Mouse (Mus musculus) lung, embryonic 14.5 days (tissue): ENCODE measurements at regions not wholly inside any gene's neighbourhood (a gene's known extent, or its start where the extent isn't known, plus 50 kb on each side); places are given as distances from the start of the nearest gene placed in this dataset.
"Not testable (repeated sequence)": the region's sequence is repeated elsewhere in the genome, so short reads cannot be mapped to it uniquely, and the experiment has no call there.

Experiments used
- ATAC-seq: fragments of 200-750 bp; cut with Nextera tagmentation; 2 replicates; pipeline ENCODE4 v1.8.0; 2017; ENCODE audit warnings: mild to moderate bottlenecking, moderate TSS enrichment, moderate library complexity; ENCODE audit not compliant: insufficient read depth
- DNase-seq: peaks from one replicate; pipeline ENCODE4 v3.0.0-alpha.2; 2015
- H3K27ac ChIP-seq: fragments of 300-500 bp; sonication (generic); 2 replicates; pipeline ENCODE4 v1.5.1; 2014; ENCODE audit warnings: low read depth, mild to moderate bottlenecking, moderate library complexity
- H3K27me3 ChIP-seq: fragments of 300-500 bp; sonication (generic); 2 replicates; pipeline ENCODE4 v1.6.1; 2014; ENCODE audit warnings: low read length, control low read depth; ENCODE audit not compliant: insufficient read depth
- H3K36me3 ChIP-seq: fragments of 300-500 bp; sonication (generic); 2 replicates; pipeline ENCODE4 v1.6.1; 2014; ENCODE audit warnings: control low read depth; ENCODE audit not compliant: insufficient read depth
- H3K4me1 ChIP-seq: fragments of 300-500 bp; sonication (generic); 2 replicates; pipeline ENCODE4 v1.6.1; 2014; ENCODE audit warnings: antibody characterized with exemption, control low read depth; ENCODE audit not compliant: insufficient read depth
- H3K4me2 ChIP-seq: fragments of 300-500 bp; sonication (generic); 2 replicates; pipeline ENCODE4 v1.6.1; 2014; ENCODE audit warnings: mild to moderate bottlenecking
- H3K4me3 ChIP-seq: fragments of 300-500 bp; sonication (generic); 2 replicates; pipeline ENCODE4 v1.5.1; 2014; ENCODE audit warnings: low read depth, low read length
- H3K9ac ChIP-seq: fragments of 300-500 bp; sonication (generic); 2 replicates; pipeline ENCODE4 v1.6.1; 2014
- H3K9me3 ChIP-seq: fragments of 300-500 bp; sonication (generic); 2 replicates; pipeline ENCODE4 v1.6.1; 2016; ENCODE audit warnings: low read depth, low read length, control low read depth
- CTCF ChIP-seq: IDR thresholded peaks from 2 replicates; pipeline ENCODE4 v1.5.1; 2016; ENCODE audit warnings: antibody characterized with exemption, low read depth
- WGBS: fragments of 180-500 bp; shearing (Covaris S2); extraction: QIAGEN DNeasy Blood & Tissue Kit; methylation state at CpG from one replicate; pipeline ENCODE4 v1.1.7; 2014; 5-methylcytosine and 5-hydroxymethylcytosine counted together

DNA sequence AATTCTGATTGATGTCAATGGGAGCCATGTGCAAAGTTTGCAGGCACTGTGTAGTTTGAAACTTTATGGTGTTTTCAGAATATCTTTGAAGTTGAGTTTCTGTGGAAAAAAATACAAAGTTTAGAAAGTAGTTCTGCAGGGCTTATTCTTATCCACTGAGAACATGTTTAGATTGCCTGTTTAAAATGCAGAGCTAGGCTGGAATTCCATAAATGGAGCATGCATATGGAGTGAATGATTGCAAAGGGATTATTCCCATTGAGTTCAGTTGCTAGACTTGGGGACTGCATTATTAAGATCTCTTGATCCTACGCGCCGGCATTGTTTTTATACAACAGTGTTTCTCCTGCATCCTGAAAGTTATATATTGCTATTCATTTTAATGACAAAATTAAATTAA lies 397.8 kb upstream of the Gm21833 start:
- ATAC-seq (no peak), DNase-seq (no peak)
- H3K4me1 ChIP-seq = no peaks in the 10 kb centered on the region
- no peak overlapping the region for H3K27ac ChIP-seq
- WGBS = 95% methylated on average over 3 of the region's 3 CpGs
- no peaks in the 10 kb centered on the region for H3K9me3 ChIP-seq
- no peak for TF ChIP-seq CTCF
- H3K9ac ChIP-seq = no peak overlapping the region
- no peaks in the 10 kb centered on the region for H3K27me3 ChIP-seq
- no peak overlapping the region for H3K4me2 ChIP-seq
- no peak overlapping the region for H3K4me3 ChIP-seq
- H3K36me3 ChIP-seq = no peaks in the 10 kb centered on the region

DNA sequence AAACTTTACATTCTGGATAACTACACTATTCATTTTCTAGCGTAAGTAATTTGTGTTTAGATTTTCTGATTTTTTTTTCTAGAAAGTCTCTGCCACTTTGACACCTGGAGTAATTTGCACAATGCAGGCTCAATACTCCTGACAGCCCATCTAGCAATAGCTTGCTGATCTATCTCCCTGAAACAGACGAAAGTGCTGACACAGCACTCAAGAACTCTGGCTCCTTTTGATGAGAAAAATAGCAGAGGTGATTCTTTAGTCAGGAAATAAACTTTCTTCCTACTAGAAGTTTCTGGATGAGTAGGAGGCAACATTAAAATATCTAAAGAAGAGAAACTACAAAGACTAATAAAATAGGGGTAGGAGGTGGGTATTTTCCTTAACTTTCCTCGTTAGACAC lies 397.1 kb upstream of the Gm21833 start:
- no peaks in the 10 kb centered on the region for H3K27me3 ChIP-seq
- no peak for ATAC-seq
- H3K4me2 ChIP-seq = no peak overlapping the region
- TF ChIP-seq CTCF = no peak
- no peaks in the 10 kb centered on the region for H3K9me3 ChIP-seq
- no peak overlapping the region for H3K27ac ChIP-seq
- no peak overlapping the region for H3K4me3 ChIP-seq
- no peaks in the 10 kb centered on the region for H3K4me1 ChIP-seq
- DNase-seq = no peak
- H3K9ac ChIP-seq = no peak overlapping the region
- no peaks in the 10 kb centered on the region for H3K36me3 ChIP-seq
- WGBS = 55% methylated on average over 3 of the region's 3 CpGs

DNA sequence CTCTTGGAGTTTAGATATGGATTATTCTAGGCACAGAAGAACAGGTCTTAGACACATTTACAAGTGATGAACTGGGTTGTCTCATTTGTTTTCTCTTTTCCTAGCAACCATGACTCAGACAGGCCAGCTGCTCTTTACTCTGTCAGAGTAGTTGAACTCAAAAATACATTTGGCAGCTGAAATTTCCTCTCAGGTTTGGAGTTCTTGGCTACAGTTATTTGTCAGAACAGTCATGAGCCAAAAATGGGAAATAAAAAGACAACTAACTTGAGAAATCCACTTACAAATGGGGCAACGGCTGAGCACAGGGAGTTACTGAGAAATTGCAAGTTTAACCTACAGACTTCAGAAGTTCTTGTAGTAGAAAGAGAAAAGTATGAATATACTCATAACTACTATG lies 396.4 kb upstream of the Gm21833 start:
- Histone ChIP-seq H3K4me3 (no peak overlapping the region), H3K27me3 (no peaks in the 10 kb centered on the region), H3K4me1 (no peaks in the 10 kb centered on the region), H3K4me2 (no peak overlapping the region), H3K9ac (no peak overlapping the region), H3K9me3 (no peaks in the 10 kb centered on the region), H3K36me3 (no peaks in the 10 kb centered on the region), H3K27ac (no peak overlapping the region)
- DNase-seq (no peak), ATAC-seq (no peak)
- 74% methylated on average over 1 of the region's 1 CpGs for WGBS
- TF ChIP-seq CTCF = no peak

DNA sequence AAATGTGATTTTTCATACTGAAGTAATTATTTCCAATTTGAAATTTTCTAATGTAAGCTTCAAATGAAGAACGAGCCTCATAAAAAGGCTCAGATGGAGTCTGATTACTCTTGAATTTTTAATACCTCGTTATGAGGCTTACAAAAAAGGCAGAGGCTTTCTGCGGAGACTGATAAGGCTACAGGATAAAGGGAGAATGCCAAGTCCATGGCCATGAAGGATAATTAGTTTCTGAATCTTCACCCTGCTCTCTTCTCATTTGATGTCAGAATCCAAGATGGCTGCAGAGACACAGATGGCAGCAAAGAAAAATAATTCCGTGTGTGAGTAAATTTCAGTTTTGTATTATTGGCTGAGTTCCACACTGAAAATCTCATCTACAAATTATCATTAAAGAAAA lies 367.3 kb upstream of the Gm21833 start:
- Histone ChIP-seq H3K27ac (no peak overlapping the region), H3K9me3 (no peaks in the 10 kb centered on the region), H3K9ac (no peak overlapping the region), H3K4me2 (no peak overlapping the region), H3K4me3 (no peak overlapping the region), H3K36me3 (no peaks in the 10 kb centered on the region), H3K4me1 (no peaks in the 10 kb centered on the region), H3K27me3 (no peaks in the 10 kb centered on the region)
- TF ChIP-seq CTCF = no peak
- no peak for ATAC-seq
- 76% methylated on average over 4 of the region's 4 CpGs for WGBS
- no peak for DNase-seq

DNA sequence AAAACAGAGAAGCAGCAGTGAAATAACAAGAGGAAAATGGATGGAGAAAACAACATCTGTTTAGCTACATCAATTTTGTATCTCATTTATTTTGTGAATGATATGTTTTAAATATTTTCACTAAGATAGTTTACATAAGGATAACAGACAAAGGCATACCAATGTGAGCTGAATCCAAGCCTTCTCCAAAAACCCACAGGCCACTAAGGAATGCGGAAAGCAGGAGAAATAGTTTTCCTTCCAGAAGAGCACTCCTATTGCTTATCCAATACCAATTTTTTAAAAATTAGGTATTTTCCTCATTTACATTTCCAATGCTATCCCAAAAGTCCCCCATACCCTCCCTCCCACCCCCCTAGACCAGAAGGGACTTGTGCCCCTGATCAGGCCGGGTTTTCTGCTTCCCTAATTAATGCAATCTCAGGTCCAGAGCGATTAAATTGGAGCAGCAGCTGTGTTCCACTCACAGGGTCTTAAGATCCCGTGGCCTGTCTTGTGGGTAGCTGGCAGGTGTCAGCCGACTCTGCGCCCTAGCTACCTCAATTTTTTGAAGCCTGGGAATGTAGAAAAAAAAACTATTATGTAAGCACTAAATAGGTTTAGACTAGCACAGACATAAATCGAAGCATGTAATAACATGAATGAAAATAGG lies 357.3 kb upstream of the Gm21833 start:
- no peak for TF ChIP-seq CTCF
- H3K27ac ChIP-seq = no peak overlapping the region
- WGBS = 53% methylated on average over 7 of the region's 7 CpGs
- no peak overlapping the region for H3K4me2 ChIP-seq
- H3K4me3 ChIP-seq = no peak overlapping the region
- ATAC-seq (no peak), DNase-seq (no peak)
- H3K4me1 ChIP-seq = no peaks in the 10 kb centered on the region
- H3K36me3 ChIP-seq = no peaks in the 10 kb centered on the region
- H3K9me3 ChIP-seq = no peaks in the 10 kb centered on the region
- no peaks in the 10 kb centered on the region for H3K27me3 ChIP-seq
- H3K9ac ChIP-seq = no peak overlapping the region

DNA sequence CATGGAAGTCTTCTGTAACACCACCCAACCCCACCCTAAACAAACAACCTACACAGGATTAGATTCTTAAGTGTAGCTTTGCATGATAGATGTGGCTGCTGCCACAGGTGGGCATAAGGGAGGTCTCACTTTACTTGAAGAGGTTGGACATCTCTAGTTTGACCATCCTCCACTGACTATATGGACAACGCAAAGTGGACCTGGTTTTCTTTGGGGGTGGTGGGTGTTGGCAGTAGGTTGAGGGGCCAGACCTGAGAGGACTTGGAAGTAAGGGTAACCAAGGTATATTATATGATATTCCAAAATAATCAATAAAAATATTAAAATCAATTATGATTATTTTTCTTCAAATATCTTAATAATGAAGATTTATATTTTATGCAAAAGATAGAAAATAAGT lies 307.8 kb upstream of the Gm21833 start:
- no peak overlapping the region for H3K4me3 ChIP-seq
- H3K27ac ChIP-seq = no peak overlapping the region
- WGBS = 91% methylated on average over 1 of the region's 1 CpGs
- H3K4me1 ChIP-seq = no peaks in the 10 kb centered on the region
- H3K9ac ChIP-seq = no peak overlapping the region
- TF ChIP-seq CTCF = no peak
- no peak for DNase-seq
- no peak for ATAC-seq
- no peaks in the 10 kb centered on the region for H3K9me3 ChIP-seq
- H3K4me2 ChIP-seq = no peak overlapping the region
- H3K27me3 ChIP-seq = no peaks in the 10 kb centered on the region
- no peaks in the 10 kb centered on the region for H3K36me3 ChIP-seq

DNA sequence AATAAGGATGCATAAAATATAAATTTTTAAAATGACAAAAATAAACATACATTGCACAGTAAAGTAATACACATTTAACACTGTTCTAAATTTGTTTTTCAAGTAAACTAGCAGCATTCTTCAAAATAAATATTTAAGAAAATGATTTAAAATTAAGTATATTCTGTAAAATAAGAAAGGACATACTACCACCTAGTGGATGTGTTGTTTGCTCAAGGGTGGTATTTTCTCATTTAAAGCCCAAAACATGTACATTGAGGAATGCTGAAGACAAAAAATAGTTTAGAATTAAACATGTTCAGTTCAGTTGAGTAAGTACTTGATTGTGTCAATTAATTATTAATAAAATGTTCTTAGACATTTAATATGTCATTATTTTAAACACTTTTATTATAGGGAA lies 306.6 kb upstream of the Gm21833 start:
- Histone ChIP-seq H3K4me2 (no peak overlapping the region), H3K9ac (no peak overlapping the region), H3K4me1 (no peaks in the 10 kb centered on the region), H3K27ac (no peak overlapping the region), H3K4me3 (no peak overlapping the region), H3K27me3 (no peaks in the 10 kb centered on the region), H3K36me3 (no peaks in the 10 kb centered on the region), H3K9me3 (no peaks in the 10 kb centered on the region)
- 0 out of 2 replicates have a peak, but pooled peaks have one; percentile 9 for TF ChIP-seq CTCF
- DNase-seq (peak; percentile 33), ATAC-seq (no peak)

DNA sequence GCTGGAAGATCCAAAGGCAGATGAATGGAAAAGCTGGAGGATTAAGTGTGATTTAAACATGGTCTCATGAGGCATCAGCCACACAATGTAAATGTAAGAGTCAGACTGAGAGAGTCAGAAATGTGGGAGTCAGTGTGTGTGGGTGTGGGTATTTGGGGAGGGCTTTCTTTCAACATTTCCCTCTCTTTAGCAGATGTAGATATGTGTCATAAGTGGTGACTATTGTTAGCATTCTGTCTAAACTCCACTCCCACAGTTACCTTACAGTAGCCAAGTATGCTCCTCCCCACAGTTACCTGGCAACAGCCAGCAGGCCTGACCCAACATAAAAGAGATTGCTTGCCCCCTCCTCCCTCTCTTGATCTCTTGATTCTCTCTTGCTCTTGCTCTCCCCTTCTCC lies 263.8 kb upstream of the Gm21833 start:
- no peak overlapping the region for H3K4me2 ChIP-seq
- H3K27ac ChIP-seq = no peak overlapping the region
- no peak overlapping the region for H3K9ac ChIP-seq
- H3K9me3 ChIP-seq = no peaks in the 10 kb centered on the region
- no peaks in the 10 kb centered on the region for H3K4me1 ChIP-seq
- H3K27me3 ChIP-seq = no peaks in the 10 kb centered on the region
- no peak for DNase-seq
- H3K4me3 ChIP-seq = no peak overlapping the region
- ATAC-seq = no peak
- no peaks in the 10 kb centered on the region for H3K36me3 ChIP-seq
- no peak for TF ChIP-seq CTCF

DNA sequence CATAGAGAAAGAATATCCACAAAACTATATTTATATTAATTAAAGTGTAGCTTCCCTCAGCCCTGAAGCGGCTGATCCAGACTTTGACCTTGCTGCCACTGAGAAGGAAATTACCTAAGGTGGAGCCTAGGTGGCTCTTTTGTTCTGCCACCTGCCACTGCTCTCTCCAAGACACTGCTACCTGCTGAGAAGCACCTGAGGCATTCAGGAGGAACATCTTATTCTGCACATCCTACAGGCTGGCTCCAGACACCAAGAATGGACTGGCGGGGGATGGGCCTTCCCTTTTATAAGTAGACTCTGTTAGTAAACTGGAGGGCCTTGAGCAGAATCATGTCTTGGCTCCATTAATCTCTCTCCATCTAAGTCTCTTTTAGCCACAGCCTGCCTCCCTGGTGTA lies 231.7 kb upstream of the Gm21833 start:
- DNase-seq, H3K4me1 ChIP-seq, H3K4me3 ChIP-seq, H3K9ac ChIP-seq, H3K27me3 ChIP-seq, ATAC-seq, H3K9me3 ChIP-seq, H3K27ac ChIP-seq, H3K36me3 ChIP-seq, H3K4me2 ChIP-seq: not testable (repeated sequence)
- 79% methylated on average over 2 of the region's 2 CpGs for WGBS
